ENCODE assay signal across 17 mouse cellular contexts in genomic region chr12:85668696-85669095, GRCm38 (mm10). TPM values are rescaled to one million over a fixed set of nuclear protein-coding genes. Genes with fewer than 3 reads are reported as not detected.
DNase-seq lines count a peak whose midpoint lies in the region; ATAC-seq and TF ChIP-seq lines count a peak whose summit lies in the region.
"Had no signal": no experiment of that assay in that cellular context is flagged by ENCODE, and none has a peak within 500 bp of the region (broad histone marks: within the 10 kb centered on the region; RNA-seq: fewer than 3 reads in every experiment).

No protein-coding gene starts in this region.

- WGBS in hindbrain, embryonic 14.5 days: 52% methylated on average over 3 of the region's 3 CpGs
- 78% methylated on average over 3 of the region's 3 CpGs for WGBS in hindbrain, embryonic 10.5 days
- WGBS in lung, embryonic 14.5 days: 34% methylated on average over 3 of the region's 3 CpGs
- 33% methylated on average over 3 of the region's 3 CpGs for WGBS in lung, postnatal 0 days

- H3K9ac ChIP-seq in hindbrain, embryonic 14.5 days: no peak overlapping the region
- no peak overlapping the region for H3K9ac ChIP-seq in lung, embryonic 14.5 days
- no peak overlapping the region for H3K9ac ChIP-seq in lung, postnatal 0 days (replicated peaks; ENCODE audit: low read depth)
- H3K9ac ChIP-seq: hindbrain, embryonic 15.5 days; liver, embryonic 12.5 days had no signal

- H3K4me1 ChIP-seq in hindbrain, embryonic 14.5 days (replicated peaks; ENCODE audit: control insufficient read depth, insufficient read depth, low read length): no peaks in the 10 kb centered on the region
- no peaks in the 10 kb centered on the region for H3K4me1 ChIP-seq in hindbrain, embryonic 10.5 days (replicated peaks)
- no peaks in the 10 kb centered on the region for H3K4me1 ChIP-seq in lung, embryonic 14.5 days (ENCODE audit: insufficient read depth)
- no peaks in the 10 kb centered on the region for H3K4me1 ChIP-seq in lung, postnatal 0 days (ENCODE audit: insufficient read depth, low read depth, low read length)

- TF ChIP-seq EP300 in lung, postnatal 0 days (IDR thresholded peaks at IDR 0.05): no peak

- H3K36me3 ChIP-seq in hindbrain, embryonic 14.5 days (replicated peaks; ENCODE audit: control insufficient read depth, insufficient read depth): no peaks in the 10 kb centered on the region
- H3K36me3 ChIP-seq in hindbrain, embryonic 10.5 days: no peaks in the 10 kb centered on the region
- no peaks in the 10 kb centered on the region for H3K36me3 ChIP-seq in lung, embryonic 14.5 days (ENCODE audit: insufficient read depth)
- H3K36me3 ChIP-seq in lung, postnatal 0 days (ENCODE audit: insufficient read depth, low read length): no peaks in the 10 kb centered on the region
- H3K36me3 ChIP-seq: forebrain, embryonic 10.5 days; hindbrain, embryonic 15.5 days; liver, embryonic 12.5 days had no signal

- no peaks in the 10 kb centered on the region for H3K27me3 ChIP-seq in hindbrain, embryonic 14.5 days (ENCODE audit: control insufficient read depth, insufficient read depth, low read length)
- H3K27me3 ChIP-seq in hindbrain, embryonic 10.5 days (ENCODE audit: insufficient read depth, poor library complexity, severe bottlenecking): peaks cover 3% of the 10 kb centered on the region; the same call in 1 of the 2 replicates
- H3K27me3 ChIP-seq in lung, embryonic 14.5 days (ENCODE audit: insufficient read depth, low read length): no peaks in the 10 kb centered on the region
- H3K27me3 ChIP-seq in lung, postnatal 0 days (replicated peaks; ENCODE audit: insufficient read depth, low read length): no peaks in the 10 kb centered on the region
- H3K27me3 ChIP-seq: hindbrain, embryonic 15.5 days; liver, embryonic 12.5 days had no signal

- no peak for TF ChIP-seq CTCF in lung, embryonic 14.5 days (IDR thresholded peaks at IDR 0.05; ENCODE audit: low read depth)
- TF ChIP-seq CTCF in lung, postnatal 0 days (IDR thresholded peaks at IDR 0.05): no peak
- no peak for TF ChIP-seq CTCF in brain, embryonic 14.5 days (IDR thresholded peaks at IDR 0.05; ENCODE audit: borderline replicate concordance, extremely low read depth, insufficient read depth, insufficient read length)

- H3K27ac ChIP-seq in hindbrain, embryonic 14.5 days: no peak overlapping the region
- H3K27ac ChIP-seq in hindbrain, embryonic 10.5 days: no peak overlapping the region
- H3K27ac ChIP-seq in lung, embryonic 14.5 days (ENCODE audit: low read depth): no peak overlapping the region; the same call in 1 of the 2 replicates
- H3K27ac ChIP-seq in lung, postnatal 0 days (ENCODE audit: low read length): no peak overlapping the region
- H3K27ac ChIP-seq: forebrain, embryonic 10.5 days; heart, adult 2 months; hindbrain, embryonic 15.5 days; liver, embryonic 12.5 days had no signal

- H3K4me2 ChIP-seq in hindbrain, embryonic 14.5 days (replicated peaks): no peak overlapping the region
- H3K4me2 ChIP-seq in lung, embryonic 14.5 days: no peak overlapping the region
- no peak overlapping the region for H3K4me2 ChIP-seq in lung, postnatal 0 days (replicated peaks; ENCODE audit: low read depth, low read length)
- H3K4me2 ChIP-seq: hindbrain, embryonic 15.5 days; liver, embryonic 12.5 days had no signal

- no peak overlapping the region for H3K4me3 ChIP-seq in hindbrain, embryonic 14.5 days (replicated peaks; ENCODE audit: low read length)
- H3K4me3 ChIP-seq in hindbrain, embryonic 10.5 days: no peak overlapping the region
- H3K4me3 ChIP-seq in lung, embryonic 14.5 days (ENCODE audit: low read depth, low read length): no peak overlapping the region
- no peak overlapping the region for H3K4me3 ChIP-seq in lung, postnatal 0 days (ENCODE audit: low read depth, low read length)
- H3K4me3 ChIP-seq: forebrain, embryonic 10.5 days; heart, adult 2 months; hindbrain, embryonic 15.5 days; liver, embryonic 12.5 days had no signal

- peak; percentile 40 for DNase-seq in hindbrain, embryonic 14.5 days (ENCODE audit: low spot score)
- DNase-seq in hindbrain, embryonic 10.5 days (ENCODE audit: low spot score): no peak
- DNase-seq in lung, embryonic 14.5 days: peak; percentile 77
- no peak for DNase-seq in lung, postnatal 0 days (ENCODE audit: low spot score)
- peak; percentile 25 for DNase-seq in NIH3T3 (ENCODE audit: low read depth)
- peak; percentile 68 for DNase-seq in brain, embryonic 14.5 days (ENCODE audit: low read depth)
- DNase-seq in gastrocnemius, adult 8-10 months (ENCODE audit: low spot score in 2 of 2): no peak
- DNase-seq: adrenal gland, postnatal 14 days; cerebellum, postnatal 25 days; gastrocnemius, postnatal 10 days; heart, adult 2 months; layer of hippocampus, adult 9-11 months; lung, postnatal 10 days; thymus, adult 2 months had no signal

- no peak for TF ChIP-seq POLR2A in brain, embryonic 14.5 days (IDR thresholded peaks at IDR 0.05; ENCODE audit: borderline replicate concordance, extremely low read depth, insufficient read depth, insufficient read length, poor library complexity, severe bottlenecking)

- no peak for ATAC-seq in hindbrain, embryonic 14.5 days (ENCODE audit: low FRiP score)
- ATAC-seq in lung, embryonic 14.5 days (ENCODE audit: insufficient read depth): no peak; the same call in 1 of the 2 replicates
- no peak for ATAC-seq in lung, postnatal 0 days
- ATAC-seq: liver, embryonic 12.5 days had no signal

- H3K9me3 ChIP-seq in hindbrain, embryonic 14.5 days (ENCODE audit: control insufficient read depth, low read length): no peaks in the 10 kb centered on the region
- no peaks in the 10 kb centered on the region for H3K9me3 ChIP-seq in hindbrain, embryonic 10.5 days
- H3K9me3 ChIP-seq in lung, embryonic 14.5 days (ENCODE audit: low read depth, low read length): no peaks in the 10 kb centered on the region
- H3K9me3 ChIP-seq in lung, postnatal 0 days (ENCODE audit: low read length): no peaks in the 10 kb centered on the region
- H3K9me3 ChIP-seq: hindbrain, embryonic 15.5 days; liver, embryonic 12.5 days had no signal

RNA-seq across cellular contexts. Expression of gene Batf, which starts 17.8 kb away (rescaled TPM):
- polyA plus RNA-seq in hindbrain, embryonic 14.5 days (2014; fragmentation: Nextera tagmentation; extraction: Ambion mirVana): 0.81 and 1.1 TPM in 2 replicates
- 2.2 and 2.5 TPM in 2 replicates for polyA plus RNA-seq in hindbrain, embryonic 10.5 days (2016; fragmentation: Nextera tagmentation; extraction: Ambion mirVana)
- 2.5 and 2.7 TPM in 2 replicates for polyA plus RNA-seq in lung, embryonic 14.5 days (2014; fragmentation: Nextera tagmentation; extraction: Ambion mirVana)
- polyA plus RNA-seq in lung, postnatal 0 days (2015; fragmentation: Nextera tagmentation; extraction: Ambion mirVana): 27.9 and 28.6 TPM in 2 replicates
- 1.1 and 1.3 TPM in 2 replicates for polyA plus RNA-seq in brain, embryonic 14.5 days (2012; rRNA removed)
- total RNA-seq in gastrocnemius, adult 8-10 months (2022): not detected

Comparison
In these comparisons a context has a peak if more than half of its experiments do, and no peak if none do; other contexts are left out.
1. DNase-seq: peak in hindbrain, embryonic 14.5 days (single experiment), lung, embryonic 14.5 days (single experiment), NIH3T3 (single experiment) and brain, embryonic 14.5 days (single experiment); none in hindbrain, embryonic 10.5 days (single experiment), lung, postnatal 0 days (single experiment) and gastrocnemius, adult 8-10 months (0 of 2).